27 mouse cellular contexts compared by ENCODE assay signal in the genomic region with DNA sequence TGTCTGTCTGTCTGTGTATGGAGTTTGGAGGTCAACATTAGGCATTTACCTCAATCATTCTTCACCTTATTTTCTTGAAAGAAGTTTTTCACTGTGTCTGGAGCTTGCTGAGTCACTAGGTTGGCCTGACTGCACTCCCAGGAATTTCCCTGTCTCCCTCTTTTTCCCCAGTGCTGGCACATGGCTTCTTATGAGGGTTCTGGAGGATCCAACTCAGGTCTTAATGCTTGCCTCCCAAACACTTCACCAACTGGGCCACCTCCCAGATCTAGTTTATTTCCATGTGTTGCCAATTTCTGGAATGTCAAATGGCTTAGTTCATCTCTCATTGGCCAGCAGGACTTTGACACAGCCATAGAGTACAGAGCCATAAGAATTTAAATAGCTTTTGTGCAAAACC. TPM values are rescaled to one million over a fixed set of nuclear protein-coding genes. Genes with fewer than 3 reads are reported as not detected.
A peak's percentile ranks its signal among the peaks of the same experiment; 100 is the strongest.
DNase-seq lines count a peak whose midpoint lies in the region; ATAC-seq and TF ChIP-seq lines count a peak whose summit lies in the region.
"Had no signal": no experiment of that assay in that cellular context is flagged by ENCODE, and none has a peak within 500 bp of the region (broad histone marks: within the 10 kb centered on the region; RNA-seq: fewer than 3 reads in every experiment).

No protein-coding gene starts in this region.

- H3K4me3 ChIP-seq in embryonic fibroblast, embryonic 13.5 days (ENCODE audit: insufficient read depth, low read length): no peak overlapping the region
- H3K4me3 ChIP-seq: forebrain, embryonic 12.5 days; forebrain, embryonic 15.5 days; heart, embryonic 10.5 days; heart, embryonic 13.5 days had no signal

- no peak for TF ChIP-seq POLR2A in embryonic fibroblast, embryonic 13.5 days (IDR thresholded peaks at IDR 0.05; ENCODE audit: low read depth, low read length)

- CTCF ChIA-PET in Patski (lab: Charles Lee): interaction anchor here (0.8 to 1.5 kb wide), 4 partner anchors 11 to 222 kb away, joined by 3 to 8 read pairs (median 4); no protein-coding TSS in a partner anchor

- POLR2A ChIA-PET in Patski (lab: Charles Lee): no interaction called here

- ATAC-seq in Patski: peak; percentile 62
- ATAC-seq: CD4-positive, CD25-positive, alpha-beta regulatory T cell, adult 4 months; forebrain, embryonic 15.5 days; hindbrain, postnatal 0 days; inflammation-experienced regulatory T-cells, adult 6 months; intestine, embryonic 16.5 days had no signal

- no peaks in the 10 kb centered on the region for H3K27me3 ChIP-seq in Patski
- H3K27me3 ChIP-seq: forebrain, embryonic 12.5 days; forebrain, embryonic 15.5 days; heart, embryonic 13.5 days had no signal

- in situ Hi-C loops in Patski (cut with MboI; ENCODE audit: low pct_unique_long_range_greater_than_20kb): no loop called here

- peaks cover 13% of the 10 kb centered on the region for H3K4me1 ChIP-seq in embryonic fibroblast, embryonic 13.5 days (ENCODE audit: control insufficient read depth, insufficient read depth, low read length)
- H3K4me1 ChIP-seq: forebrain, embryonic 12.5 days; forebrain, embryonic 15.5 days; heart, embryonic 10.5 days had no signal

- H3K27ac ChIP-seq in embryonic fibroblast, embryonic 13.5 days (ENCODE audit: insufficient read depth, low read length): peak overlapping the region; percentile 70
- H3K27ac ChIP-seq: forebrain, embryonic 12.5 days; forebrain, embryonic 15.5 days; heart, embryonic 10.5 days; heart, embryonic 13.5 days; hindbrain, embryonic 14.5 days; hindbrain, postnatal 0 days had no signal

- no peak for TF ChIP-seq CTCF in Patski (IDR thresholded peaks at IDR 0.05)
- no peak for TF ChIP-seq CTCF in embryonic fibroblast, embryonic 13.5 days (IDR thresholded peaks at IDR 0.05; ENCODE audit: borderline replicate concordance, insufficient read depth, low read length)

- peak; percentile 33 for DNase-seq in heart, adult 11 months
- no peak for DNase-seq in heart, adult 8-10 months (ENCODE audit: low spot score)
- DNase-seq in Patski (ENCODE audit: low read depth, low spot score): no peak
- DNase-seq in gastrocnemius, adult 8-10 months (ENCODE audit: low spot score in 2 of 2): no peak
- DNase-seq in layer of hippocampus, adult 18-20 months (ENCODE audit: low spot score in 2 of 2): no peak
- no peak for DNase-seq in ovary, postnatal 14 days (ENCODE audit: low spot score)
- DNase-seq: adrenal gland, adult 8-10 months; adrenal gland, postnatal 25 days; cerebellum, adult 18-20 months; cerebellum, adult 9-10 months; cerebellum, postnatal 14 days; gastrocnemius, postnatal 10 days; gastrocnemius, postnatal 36 days; heart, adult 18-20 months; heart, postnatal 14 days; heart, postnatal 4 days had no signal

RNA-seq across cellular contexts. Expression of gene Fas, which starts 14.5 kb away (rescaled TPM):
- total RNA-seq in heart, adult 8-10 months (2022): 10 to 100 TPM in 3 of 4 experiments, 1 to 10 TPM in 1; 8.6 to 14.3 (median 12.6) TPM
- 21.0 TPM for polyA plus RNA-seq in Patski (2021)
- 27.9 and 32.2 TPM in 2 replicates for polyA plus RNA-seq in embryonic fibroblast, embryonic 13.5 days (2011; ENCODE audit: insufficient read length, low read depth, missing spikeins)
- total RNA-seq in gastrocnemius, adult 8-10 months (2022): 1 to 10 TPM; 1.7 to 5.1 (median 4.2) TPM
- total RNA-seq in layer of hippocampus, adult 18-20 months (2021): 1 to 10 TPM; 1.4 to 3.1 TPM
- total RNA-seq: MEL had no signal

RNA-seq across cellular contexts. Expression of gene Acta2, which starts 49.5 kb away (rescaled TPM):
- total RNA-seq in heart, adult 8-10 months (2022): 10 to 100 TPM; 56.1 to 79.3 (median 71.1) TPM
- polyA plus RNA-seq in Patski (2021): 787 TPM
- 5,580 and 7,205 TPM in 2 replicates for polyA plus RNA-seq in embryonic fibroblast, embryonic 13.5 days (2011; ENCODE audit: insufficient read length, low read depth, missing spikeins)
- 10 to 100 TPM; 35.5 to 61.5 (median 44.4) TPM for total RNA-seq in gastrocnemius, adult 8-10 months (2022)
- total RNA-seq in layer of hippocampus, adult 18-20 months (2021): 1 to 10 TPM; 7.0 to 9.8 TPM
- total RNA-seq: MEL had no signal
